Mouse (Mus musculus) kidney, adult 11 months (tissue): ENCODE data around the gene Klf6.

Source experiments
- DNase-seq: peaks from one replicate; pipeline ENCODE4 v3.0.0; 2022

Klf6 gene

DNA sequence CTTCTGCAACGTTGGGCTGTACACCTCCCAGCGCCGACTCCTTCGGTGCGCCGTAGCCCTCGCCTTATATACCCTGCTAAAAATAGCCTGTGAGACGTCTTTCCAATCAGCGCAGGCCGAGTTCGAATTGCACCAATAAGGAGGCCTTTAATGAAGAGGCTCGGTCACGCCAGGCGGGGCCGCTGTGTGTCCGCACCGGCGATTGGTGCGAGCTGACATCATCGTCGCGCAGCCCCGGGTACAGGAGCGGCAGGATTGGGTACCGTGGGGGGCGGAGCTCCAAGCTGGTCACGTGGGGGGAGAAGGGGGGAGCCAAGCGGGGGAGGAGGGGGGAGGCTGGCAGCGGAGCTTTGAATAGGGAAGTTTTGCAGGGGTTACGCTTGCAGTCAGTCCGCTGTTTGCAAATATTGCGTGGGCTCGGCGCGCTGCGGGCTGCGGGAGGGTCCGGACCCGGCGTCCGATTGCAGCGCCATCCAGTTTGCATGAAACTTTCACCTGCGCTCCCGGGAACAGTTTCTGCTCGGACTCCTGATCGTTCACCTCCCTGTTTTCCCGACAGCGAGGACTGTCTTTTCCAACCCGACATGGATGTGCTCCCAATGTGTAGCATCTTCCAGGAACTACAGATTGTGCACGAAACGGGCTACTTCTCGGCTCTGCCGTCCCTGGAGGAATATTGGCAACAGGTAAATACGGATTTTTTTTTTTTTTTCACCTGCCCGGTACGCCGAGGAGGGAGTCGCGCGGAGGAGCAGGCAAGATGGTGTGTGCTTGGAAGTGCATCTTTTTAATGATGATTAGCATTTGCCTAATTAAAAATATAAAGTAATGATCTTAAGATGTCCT is at the start of gene Klf6:
TSS of gene Klf6 (plus strand) at position 326 of the 846 bp plus-strand sequence.
- peak; percentile 100 for DNase-seq

DNA sequence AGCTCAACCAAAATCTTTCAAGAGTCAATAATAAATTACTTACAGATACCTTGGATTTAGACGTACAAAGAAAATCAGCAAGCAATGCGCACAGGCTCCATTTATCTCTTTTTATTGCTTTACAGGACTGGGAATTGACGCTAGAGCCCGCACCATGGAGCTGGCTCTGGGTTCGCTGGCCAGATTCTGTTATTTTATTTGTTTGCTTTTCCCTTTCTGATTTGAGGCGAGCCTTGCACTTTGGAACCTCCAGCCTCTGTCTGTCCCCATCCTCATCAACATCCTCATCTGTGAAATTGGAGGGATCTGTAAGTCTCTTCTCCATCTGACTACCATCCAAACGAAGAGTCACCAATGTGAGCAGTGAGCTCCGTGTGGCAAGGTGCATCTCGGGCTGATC is 47.8 kb upstream of the Klf6 start:
- no peak for DNase-seq

DNA sequence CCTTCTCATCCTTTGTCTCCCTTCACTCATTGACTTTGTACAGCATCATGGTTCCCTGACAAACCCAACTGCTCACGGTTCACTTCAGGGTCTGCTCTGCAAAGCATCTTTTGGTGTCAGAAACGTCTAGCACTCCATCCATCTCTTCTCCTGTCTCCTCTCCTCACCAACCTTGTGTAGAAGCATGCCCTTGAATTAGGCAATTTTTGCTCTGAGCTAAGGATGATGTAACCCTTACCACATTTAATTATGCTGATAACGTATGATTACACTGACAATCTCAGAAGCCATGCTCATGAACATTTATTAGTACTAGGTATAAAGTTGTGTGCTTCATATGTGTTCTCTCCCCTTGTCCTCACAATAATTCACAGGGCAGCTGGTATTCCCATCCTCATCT is 44.0 kb upstream of the Klf6 start:
- DNase-seq: no peak

DNA sequence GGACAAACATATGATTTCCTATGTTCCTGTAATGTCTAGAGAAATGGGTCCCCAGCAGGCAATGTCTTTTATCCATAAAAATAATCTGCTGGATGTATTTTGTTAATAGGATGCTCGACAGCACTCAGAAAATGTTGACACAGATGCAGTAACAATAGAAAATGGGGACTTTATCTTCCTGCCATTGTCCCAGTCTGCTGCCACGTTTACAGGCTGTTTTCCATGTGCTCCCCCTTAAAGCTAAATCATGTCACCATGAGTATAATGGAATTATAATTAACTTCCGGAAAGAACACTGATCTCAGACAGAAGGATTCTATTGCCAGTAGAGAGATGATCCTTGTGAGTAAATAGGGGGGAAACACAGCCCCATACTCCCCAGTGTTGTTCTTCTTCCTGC is 42.1 kb upstream of the Klf6 start:
- DNase-seq: no peak

DNA sequence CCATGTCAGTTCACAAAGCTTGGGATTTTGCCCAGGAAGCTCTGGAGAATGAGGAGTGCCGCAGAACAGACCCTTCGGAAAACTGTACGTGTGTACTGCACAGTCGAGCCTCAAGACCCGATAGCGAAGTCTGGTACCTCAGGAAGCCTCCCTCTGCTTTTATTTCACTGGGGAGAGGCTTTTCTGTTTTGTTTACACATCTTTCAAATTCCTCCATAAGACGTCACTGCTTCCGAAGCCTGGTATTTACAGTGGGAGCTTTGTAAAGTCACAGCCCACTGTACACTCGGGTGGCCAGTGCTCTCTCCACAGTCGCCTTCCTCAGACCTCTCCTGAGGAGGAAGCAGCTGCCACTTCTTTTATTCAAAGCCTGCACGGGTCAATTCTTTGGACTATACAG is 38.7 kb upstream of the Klf6 start:
- DNase-seq: no peak

DNA sequence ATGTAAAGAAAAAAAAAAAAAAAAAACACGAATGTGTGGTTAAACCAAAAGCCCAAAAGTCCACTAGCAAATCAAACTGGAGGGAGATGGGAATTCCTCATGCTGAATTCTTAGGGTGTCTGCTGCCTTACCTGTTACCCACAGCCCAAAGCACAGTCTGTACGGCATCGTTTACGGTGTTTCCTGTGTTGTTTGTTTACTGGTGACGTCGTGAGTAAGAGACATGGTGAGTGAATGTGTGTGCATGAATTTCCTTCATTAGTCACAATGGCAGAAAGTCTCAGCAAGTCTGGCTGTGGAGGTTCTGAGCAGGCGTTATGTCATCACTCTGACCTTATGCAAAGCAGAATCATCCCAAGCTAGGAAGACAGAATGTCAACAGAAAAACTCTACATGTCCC is 38.1 kb upstream of the Klf6 start:
- DNase-seq: no peak

DNA sequence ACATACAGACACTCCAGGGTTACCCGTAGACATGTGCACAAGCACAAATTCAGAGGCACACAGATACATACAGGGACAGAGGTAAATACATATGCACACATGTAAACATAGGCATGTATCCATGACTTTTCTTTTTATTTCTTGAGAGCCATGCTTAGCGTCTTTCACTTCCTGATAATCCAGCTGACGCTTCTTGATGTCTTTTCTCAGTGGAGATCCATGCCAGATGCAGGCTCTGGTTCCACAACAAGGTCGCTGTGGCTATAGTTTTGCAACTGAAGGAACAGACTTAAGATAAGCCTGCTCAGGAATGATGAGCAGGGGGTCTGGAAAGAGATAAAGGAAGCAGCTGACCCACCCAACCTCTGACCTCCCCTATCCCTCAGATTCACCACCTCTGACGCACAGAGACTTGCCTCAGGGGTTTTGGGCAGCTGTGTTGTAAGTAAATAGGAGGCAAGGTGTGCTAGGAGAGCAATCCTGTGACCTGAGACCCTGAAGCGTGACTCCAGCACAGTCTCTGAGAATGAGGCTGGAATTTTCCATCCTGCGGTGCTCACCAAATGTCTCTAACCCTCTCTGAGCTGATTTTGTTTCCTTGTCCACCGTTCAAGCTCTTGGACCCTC is 37.0 kb upstream of the Klf6 start:
- DNase-seq: peak; percentile 44

DNA sequence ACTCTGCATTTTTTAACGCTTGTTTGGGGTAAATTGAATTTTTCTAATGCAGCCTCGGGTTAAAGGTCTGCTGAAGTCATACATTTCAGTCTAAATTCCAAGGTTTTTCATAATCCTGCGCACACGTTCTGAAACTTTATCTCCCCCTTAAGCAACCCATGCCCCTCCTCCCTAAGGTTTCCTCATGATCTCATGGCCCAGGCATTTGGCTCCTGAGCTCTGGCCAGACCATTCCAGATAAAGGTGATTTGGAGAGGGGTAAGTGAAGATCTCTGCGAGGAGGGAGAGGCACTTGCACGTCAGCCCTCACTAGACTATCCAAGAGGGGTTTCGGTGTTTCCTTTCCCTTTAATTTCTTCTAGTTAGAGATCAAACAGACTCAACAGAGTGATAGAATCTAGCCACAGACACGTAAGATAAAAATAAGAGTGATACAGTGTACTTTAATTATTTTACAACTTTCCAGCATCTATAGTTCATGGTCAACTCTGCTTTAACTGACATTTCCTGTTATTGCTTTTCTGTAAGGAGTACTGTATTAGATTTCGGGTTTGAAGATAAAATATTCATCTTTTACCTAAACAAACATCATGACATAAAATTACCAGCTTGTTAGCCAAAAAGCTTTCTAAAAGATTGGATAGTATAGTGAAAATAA is 35.0 kb upstream of the Klf6 start:
- no peak for DNase-seq

DNA sequence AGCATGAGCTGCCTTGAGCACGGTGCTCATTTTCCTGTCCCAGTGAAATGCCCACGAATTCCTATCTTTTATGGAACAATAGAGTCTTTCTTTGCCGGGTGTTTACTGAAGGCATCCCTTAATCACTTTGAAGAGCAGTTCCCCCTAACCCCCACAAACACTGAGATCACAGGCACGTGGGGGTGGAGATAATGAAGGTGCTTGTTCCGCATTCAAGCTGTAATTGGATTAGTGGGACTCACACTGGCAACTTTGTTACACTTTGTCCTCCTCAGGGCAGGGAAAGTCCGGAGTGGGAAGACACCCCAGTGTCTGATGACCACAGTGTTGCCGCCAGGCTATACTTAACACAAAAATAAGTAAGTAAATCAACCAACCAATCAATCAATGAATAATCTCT is 29.3 kb upstream of the Klf6 start:
- DNase-seq: no peak

DNA sequence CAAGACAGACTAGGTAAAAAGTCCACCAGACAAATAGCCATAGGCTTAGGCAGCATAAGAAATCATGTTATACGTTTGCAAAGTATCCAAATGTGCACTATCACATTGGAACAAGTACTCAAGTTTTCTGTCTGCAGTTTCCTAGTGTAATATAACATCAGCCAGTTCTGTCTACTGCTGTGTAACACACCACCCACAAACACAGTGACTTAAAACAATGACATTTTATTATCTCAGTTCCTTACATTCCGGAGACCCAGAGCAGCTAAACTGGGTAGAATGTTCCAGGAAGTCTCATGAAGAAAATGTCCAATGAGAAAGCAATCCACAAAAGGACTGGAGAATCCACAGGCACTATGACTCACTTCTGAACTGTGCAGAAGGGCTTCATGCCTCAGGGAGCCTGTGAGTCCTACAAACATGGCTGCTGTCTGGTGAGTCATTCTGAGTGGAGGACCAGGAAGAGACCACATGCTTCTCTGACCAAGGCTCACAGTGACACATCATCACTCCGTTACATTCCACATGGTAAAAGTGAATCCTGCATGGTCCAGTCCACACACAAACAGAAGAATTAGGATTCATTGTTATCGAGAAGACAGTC is 24.0 kb upstream of the Klf6 start:
- no peak for DNase-seq

DNA sequence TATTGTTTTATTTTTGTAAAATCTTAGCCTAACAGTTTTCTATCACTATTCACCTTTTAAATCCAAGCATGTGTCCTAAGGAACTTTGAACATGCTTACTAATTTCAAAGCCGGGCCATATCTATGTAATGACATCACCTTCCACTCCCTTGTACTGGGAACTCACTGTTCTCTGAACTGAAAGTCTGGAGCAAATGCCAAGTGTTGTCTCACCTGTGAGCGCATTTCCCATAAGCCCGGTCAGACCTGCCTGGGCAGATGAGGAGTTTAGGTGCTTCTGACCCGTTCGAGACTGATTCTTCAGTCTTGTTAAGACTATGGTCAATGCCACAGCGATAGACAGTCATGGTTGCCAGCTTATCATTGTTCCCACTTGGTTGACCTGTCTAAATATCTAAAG is 19.9 kb upstream of the Klf6 start:
- DNase-seq: peak; percentile 23

DNA sequence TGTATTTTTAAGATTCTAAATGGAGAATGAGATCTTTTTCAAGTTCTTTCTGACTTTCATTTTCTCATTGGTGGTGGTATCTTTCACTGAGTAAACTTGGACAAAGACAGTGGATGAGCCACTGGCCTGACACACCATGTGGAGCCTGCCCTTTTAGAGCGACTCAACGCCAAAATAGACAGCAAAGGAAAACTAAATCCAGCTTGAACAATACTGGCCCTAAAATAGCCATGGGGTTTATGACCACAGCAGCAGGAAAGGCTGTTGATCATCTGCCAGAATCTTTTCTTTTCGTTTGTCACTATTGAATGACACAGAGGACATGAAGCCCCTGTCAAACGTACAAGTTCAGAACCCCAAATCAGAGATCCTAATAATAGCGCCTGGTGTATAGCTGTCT is 18.4 kb upstream of the Klf6 start:
- DNase-seq: no peak

DNA sequence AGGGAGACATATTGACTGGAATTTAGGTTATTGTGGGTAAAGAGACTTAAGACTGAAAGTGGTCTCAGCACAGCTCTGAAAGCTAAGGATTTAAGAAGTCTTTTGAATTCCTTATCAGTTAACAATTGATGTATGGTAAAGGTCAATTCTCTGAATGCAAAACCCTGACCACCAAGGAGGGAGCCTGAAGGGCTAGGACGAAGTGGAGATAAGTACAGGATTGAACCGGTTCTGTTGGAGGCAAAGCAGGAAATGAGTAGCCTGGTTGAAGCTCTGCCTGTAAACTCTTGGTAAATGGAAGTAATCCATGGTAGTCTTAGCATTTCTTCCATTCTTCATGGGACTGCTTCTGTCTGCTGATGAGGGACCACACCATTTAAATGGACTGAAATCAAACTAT is 17.5 kb upstream of the Klf6 start:
- DNase-seq: no peak

DNA sequence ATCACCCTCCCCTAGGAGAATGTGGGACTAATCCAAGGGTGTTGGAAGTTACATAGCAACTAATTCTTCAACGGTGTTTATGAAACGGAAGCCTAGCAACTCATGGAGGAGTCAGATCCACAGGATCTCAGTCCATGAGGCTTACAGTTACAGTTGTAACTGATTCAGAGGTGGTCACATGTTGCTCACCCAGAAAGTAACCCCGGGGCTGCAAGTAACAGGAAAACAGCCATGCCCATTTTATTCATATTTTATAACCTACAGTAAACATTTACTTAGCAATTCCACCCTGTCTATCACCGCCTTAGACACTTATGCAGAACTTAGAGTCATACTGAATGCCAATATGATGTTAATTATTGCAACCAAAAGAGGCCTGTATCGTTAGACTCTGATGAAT is 16.9 kb upstream of the Klf6 start:
- no peak for DNase-seq

DNA sequence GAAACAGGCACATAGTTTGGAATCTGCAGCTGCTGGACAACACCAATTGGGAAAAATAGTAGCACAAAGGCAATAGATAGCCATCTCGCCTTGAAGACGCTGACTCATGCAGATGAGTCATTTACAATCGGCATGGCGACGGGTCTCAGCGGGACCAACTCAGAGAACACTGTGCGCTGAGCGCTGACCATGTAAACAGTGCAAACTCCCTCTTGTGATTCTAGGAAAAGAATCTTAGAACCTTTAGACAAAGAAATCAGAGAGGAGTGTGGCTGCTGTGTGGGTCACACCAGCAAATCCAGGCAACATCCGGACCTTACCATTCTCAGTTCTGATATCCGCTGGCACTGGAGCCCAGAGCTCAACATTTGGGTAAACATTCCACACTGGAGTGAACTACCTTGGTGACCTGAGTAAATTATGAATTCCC is 16.1 kb upstream of the Klf6 start:
- peak; percentile 34 for DNase-seq

DNA sequence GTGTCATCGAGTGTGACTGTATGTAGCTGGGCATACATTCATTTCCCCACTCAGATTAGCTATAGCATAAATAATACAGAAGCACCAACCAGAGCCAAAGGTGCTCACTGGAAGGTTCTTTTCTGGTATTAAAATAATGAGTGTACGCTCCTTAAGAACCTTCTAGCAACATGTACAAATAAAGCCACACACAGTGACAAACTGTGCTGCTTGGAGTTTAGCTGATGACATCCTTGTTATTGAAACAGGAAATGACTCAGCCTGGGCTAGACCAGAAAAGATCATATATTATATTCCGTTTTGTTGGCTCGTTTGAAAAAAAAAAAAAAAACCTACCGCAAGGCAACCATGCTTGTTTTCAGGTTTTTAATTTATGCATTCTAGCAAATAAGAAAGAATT is 15.7 kb upstream of the Klf6 start:
- DNase-seq: no peak

DNA sequence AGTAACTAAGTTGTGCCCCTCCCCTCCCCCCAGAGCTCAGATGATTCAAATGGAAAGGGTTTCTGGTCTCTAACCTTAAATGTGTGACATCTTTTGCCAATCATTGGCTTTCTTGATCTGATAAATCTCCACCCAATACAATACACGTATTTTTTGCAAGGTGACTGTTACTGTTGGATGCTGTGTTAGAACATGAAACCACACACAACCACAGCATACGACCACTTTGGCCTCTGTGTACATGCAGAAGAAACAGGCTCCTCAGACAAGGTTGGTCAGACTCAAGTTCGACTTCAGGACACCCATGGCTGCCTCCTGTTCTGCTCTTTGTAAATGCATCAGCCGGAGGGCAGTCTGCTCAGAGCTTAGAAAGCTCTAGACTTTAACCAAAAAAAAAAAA is 14.4 kb upstream of the Klf6 start:
- DNase-seq: no peak

DNA sequence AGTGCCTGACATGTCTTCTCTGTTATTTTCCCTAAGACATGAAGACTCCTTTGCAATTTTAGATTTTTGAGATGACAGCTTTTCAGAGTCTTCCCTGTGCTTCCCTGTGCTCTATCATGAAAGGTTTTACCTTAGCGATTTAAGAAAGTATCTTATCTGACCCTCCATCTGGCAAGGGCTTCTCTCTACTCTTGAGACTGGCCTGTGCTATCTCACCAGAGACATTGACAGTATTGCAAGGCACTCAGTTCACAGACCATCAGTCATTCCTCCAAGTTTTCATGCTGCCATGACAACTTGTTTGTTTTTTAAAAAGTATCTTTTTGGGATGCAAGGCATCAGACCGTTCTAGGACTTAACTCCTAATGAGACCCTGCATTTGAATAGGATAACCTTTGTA is 13.5 kb upstream of the Klf6 start:
- no peak for DNase-seq

DNA sequence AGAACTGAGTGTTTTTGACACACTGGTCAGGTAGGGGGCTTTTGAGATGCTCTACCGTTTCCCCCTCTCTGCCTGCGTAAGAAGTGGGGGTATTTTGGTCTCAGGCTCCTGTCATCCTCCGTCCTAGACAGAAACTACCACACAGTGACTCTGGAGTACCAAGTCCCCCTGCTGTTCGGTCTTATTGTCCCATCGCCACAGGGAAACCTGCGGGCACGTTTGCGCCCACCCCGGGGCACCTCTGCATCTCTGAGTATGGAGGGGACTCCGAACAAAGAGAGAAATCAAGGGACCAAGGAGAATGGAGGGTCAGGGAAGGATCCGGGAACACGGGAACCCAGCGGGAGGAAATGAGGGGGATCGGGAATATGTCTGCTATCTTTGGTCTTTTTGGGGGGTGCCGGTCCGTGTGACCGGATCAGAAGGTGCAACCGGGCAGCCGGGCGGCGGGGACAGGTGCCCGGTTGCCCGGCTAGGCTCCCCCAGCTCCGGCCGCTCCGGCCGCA is 578 bp upstream of the Klf6 start:
- DNase-seq: no peak

DNA sequence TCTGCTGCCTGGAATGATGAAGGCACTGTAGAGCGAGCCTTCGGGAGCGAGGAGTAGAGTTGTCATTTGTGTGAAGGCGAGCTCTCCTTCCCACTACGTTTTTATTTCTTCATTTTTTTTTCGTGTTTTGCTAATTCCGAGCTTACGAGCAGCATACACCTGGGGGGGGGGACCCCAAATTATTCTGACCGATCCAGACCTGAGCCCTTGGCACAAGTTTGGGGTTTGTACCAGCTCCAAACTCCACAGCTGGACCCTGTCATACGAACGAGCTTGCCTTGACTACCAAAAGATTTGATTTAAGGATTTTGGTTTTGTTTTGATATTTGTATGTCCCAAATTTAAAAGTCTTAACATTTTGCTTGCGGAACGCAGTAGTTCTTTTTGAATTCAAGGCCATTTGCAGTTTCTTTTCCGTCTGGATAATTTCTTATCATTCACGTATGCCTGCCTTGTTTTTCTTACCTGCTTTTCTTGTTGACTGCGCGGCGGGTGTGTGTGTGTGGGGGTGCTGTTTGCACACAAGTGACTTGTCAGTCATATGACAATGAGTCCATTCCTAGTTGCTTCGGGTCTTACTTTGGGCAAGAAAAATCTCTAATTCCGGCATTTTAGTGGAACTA is 832 bp downstream of the Klf6 start:
- peak; percentile 72 for DNase-seq

DNA sequence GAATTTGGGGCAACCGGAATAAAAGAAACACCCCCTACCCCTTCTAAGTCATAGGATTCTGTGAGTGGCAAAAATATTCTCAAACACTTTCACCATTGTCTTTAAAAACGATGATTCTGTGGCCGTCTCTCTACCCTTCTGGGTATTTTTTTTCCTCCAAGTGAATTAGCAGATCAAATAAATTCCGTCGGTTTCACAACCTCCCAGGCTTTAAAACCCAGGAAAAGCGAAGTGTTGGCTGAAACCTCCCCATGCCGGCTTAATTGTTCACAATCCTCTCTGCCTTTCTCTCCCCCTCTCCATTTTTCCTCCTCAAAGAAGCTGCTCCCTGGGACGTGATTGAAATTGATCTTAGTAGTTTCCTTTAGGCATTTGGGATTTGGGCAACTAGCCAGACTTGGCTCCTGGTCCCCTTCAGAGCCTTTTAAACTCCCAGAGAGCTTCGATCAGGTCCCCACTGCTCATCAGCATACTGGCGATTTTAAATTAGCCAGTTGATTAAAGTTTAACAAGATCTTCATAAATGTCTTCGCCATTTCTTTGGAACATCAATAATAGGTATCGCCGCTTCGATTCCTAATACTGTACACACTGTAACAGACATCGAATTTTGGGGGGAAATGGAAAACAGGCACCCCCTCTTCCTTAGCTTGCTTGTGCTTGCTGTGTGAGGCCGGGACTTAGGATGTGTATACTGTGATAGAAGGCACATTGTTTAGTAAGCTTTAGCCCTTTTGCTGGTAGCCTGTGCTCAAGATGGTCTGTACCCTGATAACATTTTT is 1.5 kb downstream of the Klf6 start:
- DNase-seq: peak; percentile 37

DNA sequence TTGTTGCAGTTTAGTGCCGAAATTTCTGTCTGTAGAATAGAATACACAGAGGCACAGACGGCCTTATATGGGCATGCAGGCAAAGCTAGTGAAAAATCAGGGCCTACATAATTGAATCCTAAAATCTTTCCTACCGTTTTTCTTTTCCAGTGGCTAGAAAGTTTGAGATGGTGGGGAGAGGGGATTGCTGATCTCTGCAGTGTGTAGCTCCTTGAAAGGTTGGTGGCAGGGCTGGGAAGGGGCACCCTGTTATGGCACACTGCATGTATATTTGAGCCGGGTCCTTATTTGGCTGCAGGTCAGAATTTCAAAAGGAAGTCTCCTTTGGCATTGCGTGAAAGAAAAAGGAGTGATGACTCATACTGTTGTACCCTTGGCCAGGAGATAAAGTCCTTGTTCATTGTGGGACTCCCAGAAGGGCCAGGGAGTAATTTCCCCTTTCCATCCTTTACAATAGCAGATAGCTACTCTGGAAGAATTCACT is 2.2 kb downstream of the Klf6 start:
- DNase-seq: peak; percentile 27
